ENCODE assay signal across 7 mouse cellular contexts in genomic region chr14:25456666-25457433, GRCm38 (mm10). TPM values are rescaled to one million over a fixed set of nuclear protein-coding genes. Genes with fewer than 3 reads are reported as not detected.
DNase-seq lines count a peak whose midpoint lies in the region; ATAC-seq and TF ChIP-seq lines count a peak whose summit lies in the region.

No protein-coding gene starts in this region.

- H3K27ac ChIP-seq in thymus, adult 2 months (ENCODE audit: control insufficient read depth, insufficient read depth, low read length), result no peak overlapping the region
- peak overlapping the region; percentile 57 for H3K27ac ChIP-seq in embryonic facial prominence, embryonic 11.5 days (replicated peaks; ENCODE audit: low read depth, low read length)
- H3K27ac ChIP-seq in intestine, embryonic 14.5 days (ENCODE audit: low read depth), result peak overlapping the region; percentile 100
- H3K27ac ChIP-seq in lung, embryonic 16.5 days (ENCODE audit: low read length), result peak overlapping the region; percentile 93

- H3K4me1 ChIP-seq in thymus, adult 2 months (replicated peaks; ENCODE audit: control insufficient read depth, insufficient read depth, low read length), result peaks cover 42% of the 10 kb centered on the region
- H3K4me1 ChIP-seq in embryonic facial prominence, embryonic 11.5 days (ENCODE audit: control insufficient read depth, insufficient read depth, low read length), result peaks cover 5% of the 10 kb centered on the region
- peaks cover 35% of the 10 kb centered on the region for H3K4me1 ChIP-seq in intestine, embryonic 14.5 days (replicated peaks; ENCODE audit: control insufficient read depth, insufficient read depth, low read length)
- H3K4me1 ChIP-seq in lung, embryonic 16.5 days (replicated peaks; ENCODE audit: control insufficient read depth, insufficient read depth, low read length), result peaks cover 33% of the 10 kb centered on the region

- H3K36me3 ChIP-seq in thymus, adult 2 months (ENCODE audit: control insufficient read depth, insufficient read depth, low read length), result no peaks in the 10 kb centered on the region
- H3K36me3 ChIP-seq in embryonic facial prominence, embryonic 11.5 days (replicated peaks; ENCODE audit: control insufficient read depth, insufficient read depth, low read depth, low read length), result no peaks in the 10 kb centered on the region
- H3K36me3 ChIP-seq in intestine, embryonic 14.5 days (ENCODE audit: control insufficient read depth, insufficient read depth, low read length), result no peaks in the 10 kb centered on the region
- H3K36me3 ChIP-seq in lung, embryonic 16.5 days (ENCODE audit: control insufficient read depth, insufficient read depth, low read length), result no peaks in the 10 kb centered on the region

- peak overlapping the region; percentile 88 for H3K4me2 ChIP-seq in embryonic facial prominence, embryonic 11.5 days (ENCODE audit: low read depth, low read length)
- H3K4me2 ChIP-seq in intestine, embryonic 14.5 days (ENCODE audit: low read length), result peak overlapping the region; percentile 94
- peak overlapping the region; percentile 90 for H3K4me2 ChIP-seq in lung, embryonic 16.5 days (ENCODE audit: low read depth, low read length)

- no peak for ATAC-seq in embryonic facial prominence, embryonic 11.5 days (replicated peaks; ENCODE audit: insufficient number of reproducible peaks, low FRiP score, low TSS enrichment, low read depth)
- no peak for ATAC-seq in intestine, embryonic 14.5 days (replicated peaks; ENCODE audit: low FRiP score, low TSS enrichment, low read depth)
- ATAC-seq in lung, embryonic 16.5 days (ENCODE audit: low read depth), result no peak
- ATAC-seq in monocyte, adult 5-6 weeks (replicated peaks; ENCODE audit: insufficient number of reproducible peaks, low FRiP score, low TSS enrichment, poor library complexity, severe bottlenecking), result no peak

- no peak for TF ChIP-seq POLR2A in thymus, adult 2 months (IDR thresholded peaks at IDR 0.05; ENCODE audit: control insufficient read depth, extremely low read depth, insufficient read depth, low read length, poor library complexity)

- peak overlapping the region; percentile 64 for H3K9ac ChIP-seq in embryonic facial prominence, embryonic 11.5 days (replicated peaks; ENCODE audit: low read length)
- peak overlapping the region; percentile 63 for H3K9ac ChIP-seq in intestine, embryonic 14.5 days (ENCODE audit: low read length)
- H3K9ac ChIP-seq in lung, embryonic 16.5 days (ENCODE audit: low read length), result peak overlapping the region; percentile 69

- no peaks in the 10 kb centered on the region for H3K27me3 ChIP-seq in thymus, adult 2 months (ENCODE audit: control insufficient read depth, insufficient read depth, low read length)
- no peaks in the 10 kb centered on the region for H3K27me3 ChIP-seq in embryonic facial prominence, embryonic 11.5 days (ENCODE audit: control insufficient read depth, insufficient read depth, low read length)
- H3K27me3 ChIP-seq in intestine, embryonic 14.5 days (replicated peaks; ENCODE audit: control insufficient read depth, insufficient read depth, low read length), result no peaks in the 10 kb centered on the region
- no peaks in the 10 kb centered on the region for H3K27me3 ChIP-seq in lung, embryonic 16.5 days (ENCODE audit: control insufficient read depth, insufficient read depth, low read depth, low read length)

- WGBS in thymus, adult 2 months, result 26% methylated on average over 17 of the region's 17 CpGs
- 2% methylated on average over 17 of the region's 17 CpGs for WGBS in embryonic facial prominence, embryonic 11.5 days
- 4% methylated on average over 16 of the region's 17 CpGs for WGBS in intestine, embryonic 14.5 days
- 3% methylated on average over 17 of the region's 17 CpGs for WGBS in lung, embryonic 16.5 days

- peak overlapping the region; percentile 86 for H3K4me3 ChIP-seq in thymus, adult 2 months (ENCODE audit: control insufficient read depth, insufficient read depth, low read length)
- H3K4me3 ChIP-seq in embryonic facial prominence, embryonic 11.5 days (ENCODE audit: low read depth, low read length), result peak overlapping the region; percentile 100
- H3K4me3 ChIP-seq in intestine, embryonic 14.5 days (ENCODE audit: low read depth, low read length), result peak overlapping the region; percentile 94
- peak overlapping the region; percentile 97 for H3K4me3 ChIP-seq in lung, embryonic 16.5 days (ENCODE audit: low read length)

- no peaks in the 10 kb centered on the region for H3K9me3 ChIP-seq in embryonic facial prominence, embryonic 11.5 days (replicated peaks; ENCODE audit: control insufficient read depth, low read length)
- no peaks in the 10 kb centered on the region for H3K9me3 ChIP-seq in intestine, embryonic 14.5 days (ENCODE audit: control insufficient read depth, low read length)
- H3K9me3 ChIP-seq in lung, embryonic 16.5 days (ENCODE audit: control insufficient read depth, low read length), result no peaks in the 10 kb centered on the region

- TF ChIP-seq CTCF in thymus, adult 2 months (IDR thresholded peaks at IDR 0.05; ENCODE audit: borderline replicate concordance, control insufficient read depth, extremely low read depth, insufficient read depth, low read length, poor library complexity), result no peak

- no peak for DNase-seq in thymus, adult 2 months
- no peak for DNase-seq in thymus, postnatal 4 days
- no peak for DNase-seq in embryonic facial prominence, embryonic 11.5 days (ENCODE audit: low spot score)
- DNase-seq in intestine, embryonic 14.5 days (ENCODE audit: low spot score), result peak; percentile 71
- DNase-seq in ovary, postnatal 14 days (ENCODE audit: low spot score), result no peak

RNA-seq across cellular contexts. Expression of gene Zmiz1, which starts 2.1 kb away (rescaled TPM):
- polyA plus RNA-seq in thymus, adult 2 months (2012; rRNA removed), result 58.9 and 93.6 TPM in 2 replicates
- 27.7 and 34.0 TPM in 2 replicates for polyA plus RNA-seq in embryonic facial prominence, embryonic 11.5 days (2014; fragmentation: Nextera tagmentation; extraction: Ambion mirVana)
- 37.4 and 39.0 TPM in 2 replicates for polyA plus RNA-seq in intestine, embryonic 14.5 days (2014; fragmentation: Nextera tagmentation; extraction: Ambion mirVana)
- 20.4 and 22.4 TPM in 2 replicates for polyA plus RNA-seq in lung, embryonic 16.5 days (2015; fragmentation: Nextera tagmentation; extraction: Ambion mirVana)
- 18.2 to 63.6 TPM (median 22.9 TPM) in 3 replicates for total RNA-seq in monocyte, adult 5-6 weeks (2017)
